8 mouse cellular contexts compared by ENCODE assay signal in the genomic region with DNA sequence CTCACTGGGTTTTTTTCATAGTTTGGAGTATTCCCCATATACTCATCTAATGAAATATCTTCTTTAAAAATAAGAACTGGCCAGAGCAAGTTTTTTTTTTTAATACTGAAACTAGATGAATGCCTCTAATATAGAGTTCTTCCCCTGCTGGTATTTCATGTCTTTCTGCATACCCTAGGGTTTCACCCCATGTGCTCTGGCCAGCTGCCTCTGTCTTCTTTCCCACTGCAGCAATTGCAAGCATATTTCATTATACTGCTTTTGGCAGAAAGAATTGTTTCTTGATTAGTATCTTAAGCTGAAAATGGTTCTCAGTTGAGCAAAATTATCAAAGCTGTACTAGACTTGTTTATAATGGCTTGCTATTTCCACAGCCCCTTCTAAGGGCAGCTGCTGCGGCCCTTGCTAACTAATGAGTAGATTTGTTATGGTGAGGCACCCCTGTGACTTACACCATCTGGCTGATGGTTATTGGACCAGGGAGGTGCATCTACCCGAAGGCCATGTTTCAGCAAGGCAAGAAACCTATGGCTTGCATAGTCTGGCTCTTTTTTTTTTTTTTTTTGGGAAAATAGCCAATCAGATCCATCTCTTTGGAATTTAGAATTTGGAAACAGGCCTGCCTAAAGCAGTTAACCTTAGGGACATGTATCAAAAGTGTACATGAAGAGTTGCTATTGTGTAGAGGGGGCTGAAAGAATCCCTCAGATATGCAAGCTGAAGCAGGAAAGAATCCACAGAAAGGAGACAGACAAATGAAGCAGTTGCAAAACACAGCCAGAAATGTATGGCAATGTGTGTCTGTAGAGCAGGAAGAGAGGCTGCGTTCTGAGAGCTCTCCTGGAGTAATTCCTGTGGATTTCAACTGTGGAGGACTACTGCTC. TPM values are rescaled to one million over a fixed set of nuclear protein-coding genes. Genes with fewer than 3 reads are reported as not detected.
DNase-seq lines count a peak whose midpoint lies in the region; ATAC-seq lines count a peak whose summit lies in the region.

No protein-coding gene starts in this region.

- WGBS in kidney, embryonic 14.5 days, result 55% methylated on average over 3 of the region's 3 CpGs

- H3K4me3 ChIP-seq in kidney, embryonic 14.5 days (ENCODE audit: low read length), result no peak overlapping the region

- H3K9me3 ChIP-seq in kidney, embryonic 14.5 days (ENCODE audit: control insufficient read depth, low read length), result no peaks in the 10 kb centered on the region

- H3K27me3 ChIP-seq in kidney, embryonic 14.5 days (ENCODE audit: control insufficient read depth, insufficient read depth, low read length), result no peaks in the 10 kb centered on the region

- no peak overlapping the region for H3K4me2 ChIP-seq in kidney, embryonic 14.5 days (replicated peaks; ENCODE audit: low read depth, low read length)

- peak; percentile 91 for DNase-seq in heart, adult 11 months
- DNase-seq in heart, postnatal 36 days, result no peak
- DNase-seq in urinary bladder, postnatal 14 days (ENCODE audit: low spot score), result peak; percentile 11
- DNase-seq in urinary bladder, adult 18-20 months (ENCODE audit: low spot score in 2 of 2), result no peak
- DNase-seq in right cerebral cortex, adult 18-20 months, result no peak
- no peak for DNase-seq in thymus, postnatal 25 days

- no peak overlapping the region for H3K9ac ChIP-seq in kidney, embryonic 14.5 days (ENCODE audit: low read depth, low read length)

- H3K4me1 ChIP-seq in kidney, embryonic 14.5 days (ENCODE audit: control insufficient read depth, insufficient read depth, low read length), result no peaks in the 10 kb centered on the region

- intact Hi-C loops in heart, postnatal 36 days (cut with DNase I), result no loop called here

- H3K36me3 ChIP-seq in kidney, embryonic 14.5 days (ENCODE audit: control insufficient read depth, insufficient read depth, low read length), result no peaks in the 10 kb centered on the region

- ATAC-seq in kidney, embryonic 14.5 days (ENCODE audit: low FRiP score, low TSS enrichment), result peak; percentile 79
- ATAC-seq in granulocyte monocyte progenitor cell, adult 5-6 weeks (replicated peaks; ENCODE audit: poor library complexity, severe bottlenecking), result no peak

- peak overlapping the region; percentile 2; the same call in 1 of the 2 replicates for H3K27ac ChIP-seq in kidney, embryonic 14.5 days (ENCODE audit: low read depth, low read length)

RNA-seq across cellular contexts. Expression of gene Trim52, which starts 30.6 kb away (rescaled TPM):
- not detected for total RNA-seq in heart, postnatal 36 days (2021)
- not detected in 2 replicates for polyA plus RNA-seq in kidney, embryonic 14.5 days (2014; fragmentation: Nextera tagmentation; extraction: Ambion mirVana)
- not detected in 2 replicates for total RNA-seq in granulocyte monocyte progenitor cell, adult 5-6 weeks (2014; fragmentation: Nextera tagmentation)
- total RNA-seq in granulocyte monocyte progenitor cell, adult 5-6 weeks (2017), result not detected in 2 replicates

Comparison
In these comparisons a context has a peak if more than half of its experiments do, and no peak if none do; other contexts are left out.
1. DNase-seq: peak in heart, adult 11 months (single experiment) and urinary bladder, postnatal 14 days (single experiment); none in heart, postnatal 36 days (0 of 2), urinary bladder, adult 18-20 months (0 of 2), right cerebral cortex, adult 18-20 months (single experiment) and thymus, postnatal 25 days (single experiment).